Mouse (Mus musculus): ENCODE measurements around the gene Gm44973.

Gm44973 gene

DNA sequence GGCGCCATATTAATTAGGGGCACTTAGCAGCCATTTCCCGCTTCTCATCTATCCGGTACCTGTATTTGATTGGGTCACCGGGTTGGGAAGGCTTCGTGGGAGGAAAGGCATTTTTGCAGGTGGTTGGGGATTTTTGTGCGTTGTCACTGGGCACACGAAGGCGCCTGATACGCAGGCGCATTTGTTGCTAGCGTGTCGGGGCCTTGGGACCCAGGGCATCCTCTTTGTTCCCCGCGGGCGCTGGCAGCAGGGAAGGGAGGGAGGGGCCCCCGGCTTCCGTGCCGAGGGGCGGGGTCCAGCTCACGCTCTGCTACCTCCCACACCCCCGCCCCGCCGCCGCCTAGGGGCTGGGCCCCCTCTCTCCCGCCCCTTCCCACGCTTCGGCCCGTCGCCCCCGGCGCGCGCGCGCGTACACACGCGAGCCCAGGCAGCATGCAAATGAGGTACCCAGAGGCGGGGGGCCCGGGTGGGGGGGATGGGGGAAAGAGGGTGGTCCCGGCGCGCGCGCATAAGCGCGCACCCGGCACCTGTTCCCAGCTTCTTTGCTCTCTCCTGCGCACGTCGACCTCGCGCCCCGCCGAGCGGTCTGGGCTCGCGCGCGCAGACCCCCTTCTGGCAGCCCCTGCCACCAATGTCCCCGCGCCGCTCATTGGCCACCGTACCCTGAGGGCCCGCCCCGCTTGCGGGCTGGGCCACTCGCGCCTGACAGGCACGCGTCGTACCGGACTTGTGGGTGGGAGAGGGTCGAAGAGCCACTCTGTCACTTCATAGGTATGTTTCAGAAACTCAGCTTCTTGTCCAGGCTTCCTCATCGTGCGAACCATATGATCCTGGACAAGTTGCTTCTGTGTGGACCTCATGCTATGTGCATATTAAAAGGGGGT lies at the start of gene Gm44973:
Gene Gm44973, plus strand, starts transcription at position 379 of the 884 bp plus-strand sequence.
- DNase-seq (ENCODE audit: low read depth, low spot score): peak; percentile 97

DNA sequence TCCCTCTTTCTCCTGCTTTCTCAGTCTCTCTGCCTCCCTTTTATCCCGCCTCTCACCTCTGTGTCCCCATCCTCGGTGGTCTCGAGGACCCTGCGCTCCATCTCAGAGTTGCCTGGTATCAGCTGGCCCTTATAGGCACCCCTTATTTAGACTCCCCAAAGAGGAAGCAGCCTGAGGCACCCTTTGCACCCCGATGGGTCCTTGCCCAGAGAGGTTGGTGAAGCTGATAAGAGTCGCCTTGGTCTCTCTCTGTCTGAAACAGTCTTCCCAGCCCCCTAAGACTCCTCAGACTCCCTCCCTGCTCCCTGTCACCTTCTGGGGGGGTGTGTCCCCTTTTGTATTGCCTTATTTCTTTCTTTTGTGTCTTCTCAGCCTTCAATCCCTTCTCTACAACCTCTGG lies 44.2 kb upstream of the Gm44973 start, which contains the start of gene Sbk3:
Gene Sbk3, minus strand, starts transcription at position 101 of the 400 bp plus-strand sequence.
- no peak for DNase-seq (ENCODE audit: low read depth, low spot score)

GRCm38 (mm10) chr7:4971710-4972109 lies 43.6 kb upstream of the Gm44973 start:
- no peak for DNase-seq (ENCODE audit: low read depth, low spot score)

- no peak for DNase-seq (ENCODE audit: low read depth, low spot score)
Observed at GRCm38 (mm10) chr7:4972321-4973047, 42.8 kb upstream of the Gm44973 start.

GRCm38 (mm10) chr7:4975455-4975854 lies 39.8 kb upstream of the Gm44973 start:
- no peak for DNase-seq (ENCODE audit: low read depth, low spot score)

DNA sequence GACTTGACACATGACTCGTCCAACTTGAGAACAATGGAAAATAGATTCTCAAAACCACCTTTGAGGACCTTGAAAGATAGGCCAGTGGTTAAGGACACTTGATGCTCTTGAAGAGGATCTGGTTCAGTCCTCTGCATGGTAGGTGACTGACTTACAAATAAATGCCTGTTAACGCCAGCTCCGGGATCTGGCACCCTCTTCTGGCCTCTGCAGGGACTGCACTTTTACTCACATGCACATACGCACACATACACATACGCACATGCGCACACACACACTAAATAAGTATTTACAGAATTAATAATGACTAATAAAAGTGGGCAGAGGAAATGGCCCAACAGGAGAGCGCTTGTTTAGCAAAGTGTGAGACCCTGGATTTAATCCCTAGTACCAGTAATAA lies 38.5 kb upstream of the Gm44973 start:
- DNase-seq (ENCODE audit: low read depth, low spot score): peak; percentile 80

- no peak for DNase-seq (ENCODE audit: low read depth, low spot score)
Observed at GRCm38 (mm10) chr7:4988250-4988649, 27.0 kb upstream of the Gm44973 start.

DNA sequence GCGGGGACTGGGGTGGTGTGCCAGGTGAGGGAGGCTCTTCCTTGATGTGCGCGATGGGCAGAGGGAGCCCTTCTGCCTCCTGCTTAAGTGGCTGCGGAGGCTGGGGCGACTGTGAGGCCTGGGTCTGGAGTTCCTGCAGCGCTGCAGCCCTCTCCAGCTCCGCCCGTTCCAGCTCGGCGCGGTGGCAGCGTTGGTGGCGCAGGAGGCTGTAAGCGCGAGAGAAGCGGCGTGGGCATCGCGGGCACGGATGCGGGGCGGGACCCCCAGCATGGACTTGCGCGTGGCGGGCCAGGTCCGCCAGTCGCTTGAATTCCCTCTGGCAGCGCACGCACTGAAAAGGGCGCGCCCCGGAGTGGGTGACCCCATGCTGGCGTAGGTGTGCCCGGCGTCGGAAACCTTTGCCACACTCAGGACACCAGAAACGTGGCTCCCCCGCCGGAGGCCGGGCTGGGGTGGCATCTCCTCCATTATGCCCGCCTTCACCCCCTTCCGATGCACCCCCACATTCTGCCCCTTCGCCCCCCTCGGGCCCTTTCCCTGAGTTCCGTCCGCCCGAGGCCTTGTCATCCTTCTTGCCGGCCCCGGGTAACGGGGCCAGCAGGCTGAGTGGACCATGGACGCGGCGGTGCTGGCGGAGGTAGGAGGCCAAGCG lies 21.8 kb upstream of the Gm44973 start:
- peak; percentile 43 for DNase-seq (ENCODE audit: low read depth, low spot score)

- DNase-seq (ENCODE audit: low read depth, low spot score): no peak
Observed at GRCm38 (mm10) chr7:4993999-4994788, 21.1 kb upstream of the Gm44973 start.

DNA sequence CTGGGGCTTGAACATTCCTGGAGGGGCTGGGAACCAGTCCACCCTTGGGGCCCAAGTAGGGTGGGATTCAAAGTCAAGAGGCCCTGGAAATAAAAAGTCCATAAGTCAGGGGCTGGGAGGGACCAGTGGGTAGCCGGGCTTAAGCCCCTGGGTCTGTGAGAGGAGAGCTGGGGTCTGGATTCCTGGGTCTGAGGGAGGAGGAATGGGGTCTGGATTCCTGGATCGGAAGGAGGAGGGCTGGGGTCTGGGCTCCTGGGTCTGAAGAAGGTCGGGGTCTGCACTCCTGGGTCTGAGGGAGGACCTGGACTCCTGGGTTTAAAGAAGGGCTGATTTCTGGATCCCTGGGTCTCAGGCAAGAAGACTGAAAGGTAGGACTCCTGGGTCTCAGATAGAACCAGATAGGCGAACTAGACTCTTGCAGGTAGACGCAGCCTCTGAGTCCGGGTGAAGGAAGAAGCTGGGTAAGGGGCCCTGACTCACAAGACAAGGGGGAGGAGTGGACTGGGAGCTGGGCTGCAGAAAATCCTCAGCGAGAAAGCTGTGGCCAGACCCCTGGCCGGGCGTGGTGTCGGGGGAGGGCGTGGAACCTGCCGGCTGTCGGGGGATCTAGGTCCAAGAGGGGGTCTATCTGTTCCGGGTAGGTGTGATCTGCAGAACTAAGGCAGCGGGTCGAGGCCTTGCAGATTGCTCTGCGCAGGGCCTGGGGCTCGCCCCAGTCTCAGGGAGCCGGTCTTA lies 19.9 kb upstream of the Gm44973 start:
- DNase-seq (ENCODE audit: low read depth, low spot score): no peak

- DNase-seq (ENCODE audit: low read depth, low spot score): peak; percentile 90
Observed at GRCm38 (mm10) chr7:4996003-4996895, 19.0 kb upstream of the Gm44973 start, which contains the start of gene Zfp579. Zfp579 (minus strand) TSS chr7:4996158.

- no peak for DNase-seq (ENCODE audit: low read depth, low spot score)
Observed at GRCm38 (mm10) chr7:4996934-4997333, 18.4 kb upstream of the Gm44973 start.

- no peak for DNase-seq (ENCODE audit: low read depth, low spot score)
Observed at GRCm38 (mm10) chr7:4999876-5000275, 15.4 kb upstream of the Gm44973 start.

GRCm38 (mm10) chr7:5002876-5003275 lies 12.4 kb upstream of the Gm44973 start:
- peak; percentile 58 for DNase-seq (ENCODE audit: low read depth, low spot score)

GRCm38 (mm10) chr7:5008229-5008628 lies 7.1 kb upstream of the Gm44973 start:
- DNase-seq (ENCODE audit: low read depth, low spot score): peak; percentile 90

DNA sequence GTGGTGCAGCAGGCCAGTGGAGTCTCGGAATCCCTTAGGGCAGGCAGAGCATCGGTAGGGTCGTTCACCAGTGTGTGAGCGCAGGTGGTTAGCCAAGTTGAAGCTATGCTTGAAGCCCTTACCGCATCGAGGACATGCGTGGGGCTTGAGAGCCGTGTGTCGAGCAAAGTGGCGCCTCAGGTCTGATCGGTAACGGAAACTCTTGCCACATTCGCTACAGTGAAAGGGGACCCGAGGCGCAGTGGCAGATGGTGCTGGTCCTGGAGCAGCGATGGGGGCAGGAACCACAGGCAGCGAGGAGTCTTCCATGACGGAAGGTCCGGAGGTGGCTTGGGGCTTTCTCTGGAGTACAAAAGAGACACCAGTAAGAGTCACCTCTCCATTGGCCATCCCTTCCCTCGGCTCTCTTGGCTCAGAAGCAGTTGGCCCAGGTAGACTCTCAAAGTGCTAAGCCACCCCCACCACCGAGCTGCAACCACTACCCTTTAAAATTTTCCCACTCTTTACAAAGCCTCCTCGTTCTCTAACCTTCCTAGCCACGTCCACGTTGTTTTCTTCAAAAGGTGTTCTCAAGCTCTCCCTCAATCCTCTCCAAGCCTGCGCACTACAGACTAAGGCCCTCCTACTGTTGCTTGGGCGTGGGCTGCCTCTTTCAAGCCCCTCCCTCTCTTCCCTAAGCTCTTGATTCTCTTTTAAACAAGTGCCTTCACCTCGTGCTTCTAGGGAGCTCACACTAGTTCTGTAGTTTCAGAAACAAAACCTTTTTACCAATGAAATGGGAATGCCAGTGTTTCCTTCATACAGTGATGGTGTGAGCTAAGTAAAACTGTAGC lies 2.4 kb upstream of the Gm44973 start:
- peak; percentile 93 for DNase-seq (ENCODE audit: low read depth, low spot score)

DNA sequence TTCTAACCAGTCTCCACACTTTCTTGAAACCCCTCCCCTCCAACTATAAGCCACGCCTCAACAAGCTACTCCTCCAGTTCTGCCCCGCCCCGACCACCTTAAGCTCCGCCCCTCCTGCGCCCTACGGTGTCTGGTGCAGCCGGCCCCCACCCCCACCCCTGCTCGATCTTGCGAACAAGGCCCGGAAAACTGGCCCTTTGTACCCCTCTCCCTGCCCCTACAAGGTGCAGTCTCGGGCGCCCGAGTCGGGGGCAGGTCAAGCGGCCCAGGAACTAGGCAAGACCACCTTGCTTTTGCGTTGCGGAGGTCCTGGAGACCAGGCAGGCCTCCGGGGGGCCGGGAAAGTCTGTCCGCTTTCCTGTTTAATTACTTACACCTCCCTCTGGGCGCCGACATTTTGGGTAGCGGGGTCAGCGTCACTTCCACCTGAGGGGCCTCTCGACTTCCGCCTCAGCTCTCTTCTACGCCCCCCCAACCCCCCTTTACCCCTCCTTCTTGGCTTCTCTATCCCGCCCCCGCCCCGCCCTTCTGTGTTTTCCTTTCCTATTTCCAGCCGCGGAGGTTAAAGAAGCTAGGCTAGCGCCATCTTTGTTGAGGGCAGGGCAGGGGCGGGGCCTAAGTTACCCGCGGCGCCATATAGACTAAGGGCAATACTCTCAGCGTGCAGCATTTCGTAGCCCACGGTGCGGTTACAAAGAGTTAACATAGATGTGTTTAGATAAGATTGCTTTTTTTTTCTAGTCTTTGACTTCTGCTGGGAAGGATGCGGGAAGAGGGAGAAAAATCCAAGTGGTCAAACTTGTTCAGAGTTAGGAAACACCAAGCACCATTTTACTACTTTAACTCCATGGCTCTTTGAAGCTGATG lies 812 bp upstream of the Gm44973 start, which contains the start of the genes Zfp524 and Fiz1:
Gene Zfp524, plus strand, starts transcription at position 165 of the 867 bp plus-strand sequence.
Gene Fiz1, minus strand, starts transcription at position 447 of the 867 bp plus-strand sequence.
- DNase-seq (ENCODE audit: low read depth, low spot score): peak; percentile 99
